Mouse (Mus musculus) intestine, embryonic 14.5 days (tissue): Measurements from ENCODE around the gene Alg11. TPM values are rescaled to one million over a fixed set of nuclear protein-coding genes. Genes with fewer than 3 reads are reported as not detected.

ENCODE experiments used
- ATAC-seq: fragments of 200-750 bp; cut with Nextera tagmentation; replicated peaks from 2 replicates; pipeline ENCODE4 v1.8.0; 2017; ENCODE audit warnings: low read depth, moderate number of reproducible peaks, moderate TSS enrichment, moderate library complexity; ENCODE audit not compliant: low FRiP score, low TSS enrichment
- DNase-seq: peaks from one replicate; pipeline ENCODE4 v3.0.0-alpha.2; 2018; ENCODE audit warnings: low spot score
- H3K27ac ChIP-seq: fragments of 300-500 bp; sonication (generic); 2 replicates; pipeline ENCODE4 v1.5.1; 2014; ENCODE audit warnings: low read depth, mild to moderate bottlenecking, control low read depth
- H3K27me3 ChIP-seq: fragments of 300-500 bp; sonication (generic); replicated peaks from 2 replicates; pipeline ENCODE4 v1.6.1; 2014; ENCODE audit warnings: low read length, control low read depth; ENCODE audit not compliant: control insufficient read depth, insufficient read depth
- H3K36me3 ChIP-seq: fragments of 300-500 bp; sonication (generic); 2 replicates; pipeline ENCODE4 v1.6.1; 2014; ENCODE audit warnings: low read length, control low read depth; ENCODE audit not compliant: control insufficient read depth, insufficient read depth
- H3K4me1 ChIP-seq: fragments of 300-500 bp; sonication (generic); replicated peaks from 2 replicates; pipeline ENCODE4 v1.6.1; 2014; ENCODE audit warnings: low read length, control low read depth, mixed read lengths; ENCODE audit not compliant: control insufficient read depth, insufficient read depth
- H3K4me2 ChIP-seq: fragments of 300-500 bp; sonication (generic); 2 replicates; pipeline ENCODE4 v1.6.1; 2014; ENCODE audit warnings: low read length
- H3K4me3 ChIP-seq: fragments of 300-500 bp; sonication (generic); 2 replicates; pipeline ENCODE4 v1.5.1; 2014; ENCODE audit warnings: low read depth, low read length, control low read depth, mixed read lengths
- H3K9ac ChIP-seq: fragments of 300-500 bp; sonication (generic); 2 replicates; pipeline ENCODE4 v1.6.1; 2014; ENCODE audit warnings: mild to moderate bottlenecking, low read length
- H3K9me3 ChIP-seq: fragments of 300-500 bp; sonication (generic); 2 replicates; pipeline ENCODE4 v1.6.1; 2016; ENCODE audit warnings: low read length, control low read depth; ENCODE audit not compliant: control insufficient read depth
- WGBS: fragments of 180-500 bp; shearing (Covaris S2); extraction: QIAGEN DNeasy Blood & Tissue Kit; methylation state at CpG from one replicate; pipeline ENCODE4 v1.1.7; 2014; 5-methylcytosine and 5-hydroxymethylcytosine counted together
- polyA plus RNA-seq: library from polyadenylated mRNA; unstranded; fragments of >200 nt; fragmentation: Nextera tagmentation; extraction: Ambion mirVana; gene quantifications from 2 replicates; pipeline ENCODE4 v1.2.1, GENCODE M21; 2014

Gene Alg11
- polyA plus RNA-seq, 1 experiment from 2014 or later: 30.2 TPM

DNA sequence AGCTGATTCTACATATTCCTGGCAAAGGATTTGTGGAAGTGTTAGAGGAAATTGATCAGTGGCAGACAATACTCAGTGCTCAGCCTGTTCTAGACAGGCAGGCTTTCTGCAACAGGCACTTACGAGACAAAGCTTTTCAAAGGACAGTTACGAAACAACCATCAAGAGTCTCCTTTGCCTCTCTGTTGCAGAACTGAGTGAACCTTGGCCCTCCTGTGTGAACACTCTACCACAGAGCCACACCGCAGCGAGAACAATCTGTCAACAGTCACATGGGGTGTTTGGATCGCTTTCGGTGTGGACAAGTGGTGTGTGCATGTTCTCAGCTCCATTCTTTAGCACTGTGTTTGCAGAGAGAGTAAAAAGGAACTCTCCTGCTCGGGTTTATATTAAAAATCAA, 23.5 kb upstream of the Alg11 start:
- ATAC-seq (no peak), DNase-seq (no peak)
- Histone ChIP-seq H3K27me3 (no peaks in the 10 kb centered on the region), H3K9me3 (no peaks in the 10 kb centered on the region), H3K4me2 (no peak overlapping the region), H3K4me1 (no peaks in the 10 kb centered on the region), H3K36me3 (no peaks in the 10 kb centered on the region), H3K9ac (no peak overlapping the region), H3K4me3 (no peak overlapping the region), H3K27ac (no peak overlapping the region)
- 64% methylated on average over 7 of the region's 7 CpGs for WGBS

DNA sequence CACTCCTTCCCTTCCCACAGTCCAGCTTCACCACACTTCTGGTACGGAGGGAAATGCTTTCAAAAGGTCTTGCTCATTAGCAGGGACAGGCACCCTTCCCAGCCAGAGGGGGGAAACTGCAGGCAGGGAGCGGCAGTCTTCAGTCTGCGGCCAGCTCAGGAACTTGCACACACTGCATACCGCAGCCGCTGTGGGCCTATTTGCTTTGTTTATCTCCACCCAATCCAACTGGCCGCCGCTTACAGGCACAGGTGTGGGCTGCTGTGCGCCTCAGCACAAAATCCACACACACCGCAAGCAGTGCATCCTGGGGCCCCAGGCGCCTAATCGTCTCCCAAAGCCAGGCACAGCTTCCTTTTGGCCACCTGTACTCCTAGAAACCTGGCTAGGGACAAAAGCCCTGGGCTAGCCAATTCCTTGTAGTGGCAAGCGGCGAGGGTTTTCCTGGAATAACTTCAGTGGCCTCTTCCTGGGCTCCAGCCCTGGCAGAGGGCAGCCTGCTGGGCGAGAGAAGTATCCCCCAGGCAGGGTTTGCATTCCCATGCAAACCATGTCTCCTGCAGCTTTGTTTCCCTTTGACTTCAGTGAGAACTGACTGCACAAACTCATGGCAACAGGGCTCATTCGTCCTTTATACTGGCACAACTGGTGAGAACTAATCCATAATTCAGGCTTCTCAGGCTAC, 20.9 kb upstream of the Alg11 start:
- peaks cover 8% of the 10 kb centered on the region; the same call in 1 of the 2 replicates for H3K4me1 ChIP-seq
- H3K9ac ChIP-seq: no peak overlapping the region
- no peaks in the 10 kb centered on the region for H3K36me3 ChIP-seq
- 14% methylated on average over 15 of the region's 15 CpGs for WGBS
- peak overlapping the region; percentile 20 for H3K4me3 ChIP-seq
- peak overlapping the region; percentile 38; the same call in 1 of the 2 replicates for H3K27ac ChIP-seq
- peak overlapping the region; percentile 33 for H3K4me2 ChIP-seq
- ATAC-seq: peak; percentile 79
- H3K27me3 ChIP-seq: no peaks in the 10 kb centered on the region
- H3K9me3 ChIP-seq: no peaks in the 10 kb centered on the region
- DNase-seq: peak; percentile 65

DNA sequence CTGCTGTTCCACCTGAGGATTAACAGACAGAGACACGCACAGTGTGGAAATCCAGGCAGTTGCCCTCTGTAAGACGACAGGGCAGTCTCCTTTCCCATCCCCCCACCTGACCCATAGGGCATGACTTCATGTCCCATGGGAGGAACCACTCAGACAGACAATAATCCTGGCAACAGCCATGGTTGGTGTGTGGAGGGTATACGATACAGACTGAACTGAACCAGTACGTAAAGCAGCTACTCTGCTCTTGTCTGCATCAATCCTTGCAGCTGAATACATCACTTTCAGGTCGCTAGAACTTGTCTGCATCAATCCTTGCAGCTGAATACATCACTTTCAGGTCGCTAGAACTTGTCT, 20.4 kb upstream of the Alg11 start:
- Histone ChIP-seq H3K27ac (no peak overlapping the region), H3K36me3 (no peaks in the 10 kb centered on the region), H3K4me1 (peaks cover 8% of the 10 kb centered on the region; the same call in 1 of the 2 replicates), H3K27me3 (no peaks in the 10 kb centered on the region), H3K4me3 (no peak overlapping the region), H3K9me3 (no peaks in the 10 kb centered on the region), H3K4me2 (no peak overlapping the region), H3K9ac (no peak overlapping the region)
- no peak for ATAC-seq
- DNase-seq: no peak
- WGBS: 57% methylated on average over 6 of the region's 6 CpGs

DNA sequence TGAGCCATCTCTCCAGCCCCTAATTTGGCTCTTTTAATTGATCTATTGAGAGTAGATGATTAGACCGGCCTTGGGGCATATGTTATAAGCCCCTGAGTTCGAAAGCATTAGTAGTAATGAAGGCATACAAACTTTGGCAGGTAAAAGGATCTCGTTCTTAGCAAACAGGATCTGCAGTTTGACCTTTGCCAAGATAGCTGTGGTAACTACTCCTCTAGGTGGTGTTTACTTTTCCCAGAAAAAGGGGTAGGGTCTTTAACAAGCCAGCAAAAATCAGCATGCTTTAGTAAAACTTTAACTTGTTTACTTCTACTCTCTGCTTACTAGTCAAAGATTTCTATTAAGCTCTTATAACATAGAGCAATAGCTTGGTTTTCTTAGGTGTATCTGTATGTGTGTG, 18.0 kb upstream of the Alg11 start:
- H3K9ac ChIP-seq: no peak overlapping the region
- H3K4me1 ChIP-seq: peaks cover 8% of the 10 kb centered on the region; the same call in 1 of the 2 replicates
- no peaks in the 10 kb centered on the region for H3K36me3 ChIP-seq
- H3K4me3 ChIP-seq: no peak overlapping the region
- ATAC-seq (no peak), DNase-seq (no peak)
- H3K27me3 ChIP-seq: no peaks in the 10 kb centered on the region
- H3K9me3 ChIP-seq: no peaks in the 10 kb centered on the region
- 79% methylated on average over 3 of the region's 3 CpGs for WGBS
- H3K27ac ChIP-seq: no peak overlapping the region
- no peak overlapping the region for H3K4me2 ChIP-seq

DNA sequence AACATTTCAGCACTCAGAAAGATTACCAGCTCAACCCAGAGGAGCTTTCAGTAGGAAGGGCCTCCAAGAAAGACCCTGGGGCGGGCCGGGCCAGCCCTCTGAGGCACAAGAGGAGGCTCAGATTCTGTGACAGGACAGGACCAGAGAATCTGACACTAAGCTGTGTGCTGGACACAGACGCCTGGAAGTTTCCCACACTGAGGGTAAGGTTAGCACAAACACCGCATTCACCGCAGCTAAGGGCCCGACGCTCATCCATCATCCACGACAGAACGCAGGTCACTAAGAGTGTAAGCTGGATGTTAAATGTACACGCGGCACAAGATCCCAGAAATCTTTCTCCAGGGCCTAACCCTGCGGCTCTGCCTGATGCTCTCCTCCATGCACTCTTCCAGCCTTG, 16.8 kb upstream of the Alg11 start:
- H3K9me3 ChIP-seq: no peaks in the 10 kb centered on the region
- H3K4me2 ChIP-seq: no peak overlapping the region
- H3K9ac ChIP-seq: no peak overlapping the region
- DNase-seq (no peak), ATAC-seq (no peak; the same call in 1 of the 2 replicates)
- no peaks in the 10 kb centered on the region for H3K27me3 ChIP-seq
- H3K4me3 ChIP-seq: no peak overlapping the region
- H3K36me3 ChIP-seq: no peaks in the 10 kb centered on the region
- peaks cover 8% of the 10 kb centered on the region; the same call in 1 of the 2 replicates for H3K4me1 ChIP-seq
- H3K27ac ChIP-seq: no peak overlapping the region
- WGBS: 11% methylated on average over 12 of the region's 12 CpGs

DNA sequence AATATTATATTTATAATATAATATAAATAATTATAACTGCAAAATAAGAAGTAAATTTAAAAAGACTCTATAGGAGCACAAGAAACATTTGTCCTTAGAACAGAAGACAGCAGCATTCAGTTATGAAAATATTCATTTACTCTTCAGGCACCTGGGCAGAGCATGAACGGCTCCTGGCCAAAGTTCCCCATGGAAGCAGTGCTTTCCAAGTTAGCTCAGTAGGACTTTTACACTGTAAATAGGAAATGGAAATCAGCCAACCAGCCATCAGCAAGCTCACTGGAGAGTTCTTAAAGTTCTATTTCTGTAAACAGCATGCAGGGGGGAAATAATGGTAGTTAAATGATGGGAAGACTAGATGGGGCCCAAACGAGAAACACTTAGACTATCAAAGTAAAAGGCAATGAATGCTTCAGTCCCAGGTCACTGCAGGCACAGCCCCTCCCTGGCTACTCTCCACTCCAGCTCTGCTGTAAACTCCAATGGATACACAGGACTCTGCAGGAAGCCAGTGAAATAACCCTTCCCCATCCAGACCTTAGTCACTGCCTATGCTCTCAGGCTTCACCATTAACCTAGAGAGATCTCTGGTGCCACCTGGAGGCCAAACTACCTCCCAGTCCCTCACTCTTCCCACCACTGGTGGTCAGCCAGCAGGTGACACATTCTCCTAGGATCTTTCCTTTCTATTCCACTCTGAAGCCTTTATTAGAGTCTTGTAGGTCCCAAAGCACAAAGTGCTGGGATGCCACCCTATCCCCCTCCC, 12.6 kb upstream of the Alg11 start:
- H3K27me3 ChIP-seq: no peaks in the 10 kb centered on the region
- no peak overlapping the region for H3K4me3 ChIP-seq
- ATAC-seq (peak; percentile 73), DNase-seq (peak; percentile 77)
- H3K4me2 ChIP-seq: no peak overlapping the region
- no peak overlapping the region for H3K27ac ChIP-seq
- no peaks in the 10 kb centered on the region for H3K36me3 ChIP-seq
- no peak overlapping the region for H3K9ac ChIP-seq
- 58% methylated on average over 2 of the region's 2 CpGs for WGBS
- H3K4me1 ChIP-seq: peaks cover 8% of the 10 kb centered on the region; the same call in 1 of the 2 replicates
- H3K9me3 ChIP-seq: no peaks in the 10 kb centered on the region

DNA sequence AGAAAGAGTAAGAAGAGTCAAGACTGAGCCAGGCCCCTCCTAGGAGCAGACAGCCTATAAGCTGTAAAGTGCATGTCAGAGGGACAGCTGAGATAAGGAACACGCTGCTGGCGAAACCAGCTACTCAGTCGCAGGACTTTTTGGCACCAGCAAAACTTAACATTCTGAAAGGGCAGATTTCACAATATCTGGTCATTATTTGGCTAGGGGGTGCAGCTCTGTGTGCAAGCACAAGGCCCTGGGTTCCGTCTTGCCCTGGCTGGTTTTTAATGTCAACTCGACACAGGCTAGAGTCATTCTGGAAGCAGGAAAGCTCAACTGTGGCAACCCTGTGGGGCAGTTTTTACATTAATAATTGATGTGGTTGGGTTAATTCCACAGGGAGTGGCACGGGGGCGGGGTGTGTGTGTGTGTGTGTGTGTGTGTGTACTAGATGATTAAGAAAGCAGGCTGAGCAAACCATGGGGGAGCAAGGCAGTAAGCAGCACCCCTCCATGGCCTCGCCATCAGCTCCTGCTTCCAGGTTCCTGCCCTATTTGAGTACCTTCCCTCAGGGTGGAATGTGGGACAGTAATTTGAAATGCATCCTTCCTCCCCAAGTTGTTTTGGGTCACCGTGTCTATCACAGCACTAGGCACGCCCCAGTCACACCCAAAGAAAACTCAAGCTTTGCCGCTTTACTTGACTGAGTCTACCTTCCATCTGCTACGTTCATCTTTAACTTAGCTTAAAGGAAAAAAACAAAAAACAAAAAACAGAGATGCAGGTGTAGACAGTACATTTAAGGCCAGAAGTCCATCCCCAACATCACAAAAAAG, 5.6 kb upstream of the Alg11 start:
- Histone ChIP-seq H3K9me3 (no peaks in the 10 kb centered on the region), H3K4me1 (no peaks in the 10 kb centered on the region), H3K4me2 (no peak overlapping the region), H3K36me3 (no peaks in the 10 kb centered on the region), H3K4me3 (no peak overlapping the region), H3K27me3 (peaks cover 18% of the 10 kb centered on the region), H3K9ac (no peak overlapping the region), H3K27ac (no peak overlapping the region)
- ATAC-seq (no peak), DNase-seq (no peak)
- WGBS: 75% methylated on average over 12 of the region's 12 CpGs

DNA sequence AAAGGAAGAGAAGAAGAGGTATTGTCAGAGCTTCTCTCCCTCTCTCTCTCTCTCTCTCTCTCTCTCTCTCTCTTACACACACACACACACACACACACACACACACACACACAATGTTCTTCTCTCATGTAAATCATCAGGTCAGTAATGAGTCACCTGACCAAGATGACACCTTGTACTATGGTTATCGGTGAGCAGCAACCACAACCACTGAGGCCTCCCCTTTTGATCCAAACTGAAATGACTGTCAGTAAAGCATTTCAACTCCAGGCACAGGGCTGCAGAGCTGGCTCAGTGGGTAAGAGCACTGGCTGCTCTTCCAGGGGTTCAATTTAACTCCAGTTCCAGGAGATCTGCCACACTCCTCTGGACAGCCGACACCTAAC, 5.0 kb upstream of the Alg11 start:
- Histone ChIP-seq H3K36me3 (no peaks in the 10 kb centered on the region), H3K4me2 (no peak overlapping the region), H3K4me1 (no peaks in the 10 kb centered on the region), H3K27me3 (peaks cover 18% of the 10 kb centered on the region), H3K9ac (no peak overlapping the region), H3K9me3 (no peaks in the 10 kb centered on the region), H3K4me3 (no peak overlapping the region), H3K27ac (no peak overlapping the region)
- no peak for DNase-seq
- WGBS: 83% methylated on average over 2 of the region's 2 CpGs
- no peak for ATAC-seq
